Mouse (Mus musculus) midbrain, postnatal 0 days (tissue): ENCODE data around the gene Nudcd3. TPM values are rescaled to one million over a fixed set of nuclear protein-coding genes. Genes with fewer than 3 reads are reported as not detected.
A peak's percentile ranks its signal among the peaks of the same experiment; 100 is the strongest.

Experiments
- ATAC-seq: fragments of 200-750 bp; cut with Nextera tagmentation; 2 replicates; pipeline ENCODE4 v1.8.0; 2017; ENCODE audit warnings: moderate number of reproducible peaks, mild to moderate bottlenecking, moderate TSS enrichment, moderate library complexity; ENCODE audit not compliant: low FRiP score
- DNase-seq: peaks from one replicate; pipeline ENCODE4 v3.0.0-alpha.2; 2015; ENCODE audit warnings: low spot score
- H3K27ac ChIP-seq: fragments of 300-500 bp; sonication (generic); 2 replicates; pipeline ENCODE4 v1.5.1; 2014; ENCODE audit warnings: low read depth, mild to moderate bottlenecking, low read length, mixed read lengths
- H3K27me3 ChIP-seq: fragments of 300-500 bp; sonication (generic); 2 replicates; pipeline ENCODE4 v1.6.1; 2014; ENCODE audit warnings: low read length, control low read depth, mixed read lengths; ENCODE audit not compliant: insufficient read depth
- H3K36me3 ChIP-seq: fragments of 300-500 bp; sonication (generic); 2 replicates; pipeline ENCODE4 v1.6.1; 2014; ENCODE audit warnings: low read length, control low read depth, mixed read lengths; ENCODE audit not compliant: insufficient read depth
- H3K4me1 ChIP-seq: fragments of 300-500 bp; sonication (generic); 2 replicates; pipeline ENCODE4 v1.6.1; 2014; ENCODE audit warnings: mild to moderate bottlenecking, control low read depth, antibody characterized with exemption, low read length, mixed read lengths; ENCODE audit not compliant: insufficient read depth
- H3K4me2 ChIP-seq: fragments of 300-500 bp; sonication (generic); 2 replicates; pipeline ENCODE4 v1.6.1; 2014; ENCODE audit warnings: low read depth, mild to moderate bottlenecking, low read length, mixed read lengths; ENCODE audit not compliant: poor library complexity, severe bottlenecking
- H3K4me3 ChIP-seq: fragments of 300-500 bp; sonication (generic); 2 replicates; pipeline ENCODE4 v1.5.1; 2014; ENCODE audit warnings: low read depth, mild to moderate bottlenecking, low read length, moderate library complexity
- H3K9ac ChIP-seq: fragments of 300-500 bp; sonication (generic); replicated peaks from 2 replicates; pipeline ENCODE4 v1.6.1; 2014; ENCODE audit warnings: mild to moderate bottlenecking, low read length, moderate library complexity, mixed read lengths; ENCODE audit not compliant: poor library complexity, severe bottlenecking
- H3K9me3 ChIP-seq: fragments of 300-500 bp; sonication (generic); 2 replicates; pipeline ENCODE4 v1.6.1; 2016; ENCODE audit warnings: low read length, control low read depth
- CTCF ChIP-seq: IDR thresholded peaks from 2 replicates; pipeline ENCODE4 v1.5.1; 2016; ENCODE audit warnings: antibody characterized with exemption, mild to moderate bottlenecking
- WGBS: fragments of 180-500 bp; shearing (Covaris S2); extraction: QIAGEN DNeasy Blood & Tissue Kit; methylation state at CpG from one replicate; pipeline ENCODE4 v1.1.7; 2014; 5-methylcytosine and 5-hydroxymethylcytosine counted together
- polyA plus RNA-seq: library from polyadenylated mRNA; unstranded; fragments of >200 nt; fragmentation: Nextera tagmentation; extraction: Ambion mirVana; gene quantifications from 2 replicates; pipeline ENCODE4 v1.2.1, GENCODE M21; 2015
- total RNA-seq: library from RNA; depleted of rRNA; stranded (reverse); fragments of >200 nt; gene quantifications from 2 replicates; pipeline ENCODE4 v1.2.3, GENCODE M21; 2014

Gene Nudcd3
- total and polyA plus RNA-seq, 2 experiments from 2014 or later = 68.1 to 70.7 TPM

GRCm38 (mm10) chr11:6183246-6183645 is 17.0 kb downstream of the Nudcd3 start:
- Histone ChIP-seq H3K9me3 (no peaks in the 10 kb centered on the region), H3K27me3 (no peaks in the 10 kb centered on the region), H3K4me3 (no peak overlapping the region), H3K4me2 (no peak overlapping the region; the same call in 1 of the 2 replicates), H3K9ac (no peak overlapping the region), H3K36me3 (no peaks in the 10 kb centered on the region), H3K4me1 (peaks cover 20% of the 10 kb centered on the region), H3K27ac (0 out of 2 replicates have a peak overlapping the region, but pooled peaks have one; percentile 14)
- no peak for TF ChIP-seq CTCF
- DNase-seq = no peak
- 49% methylated on average over 2 of the region's 2 CpGs for WGBS
- no peak for ATAC-seq

GRCm38 (mm10) chr11:6180811-6181399 is 19.3 kb downstream of the Nudcd3 start:
- peaks cover 20% of the 10 kb centered on the region for H3K4me1 ChIP-seq
- H3K27ac ChIP-seq = no peak overlapping the region
- 46% methylated on average over 6 of the region's 6 CpGs for WGBS
- H3K4me3 ChIP-seq = no peak overlapping the region
- ATAC-seq (no peak), DNase-seq (no peak)
- H3K36me3 ChIP-seq = no peaks in the 10 kb centered on the region
- H3K4me2 ChIP-seq = no peak overlapping the region
- no peak for TF ChIP-seq CTCF
- no peaks in the 10 kb centered on the region for H3K27me3 ChIP-seq
- H3K9ac ChIP-seq = no peak overlapping the region
- H3K9me3 ChIP-seq = no peaks in the 10 kb centered on the region

GRCm38 (mm10) chr11:6179194-6179593 is 21.0 kb downstream of the Nudcd3 start:
- ATAC-seq = no peak
- H3K27me3 ChIP-seq = no peaks in the 10 kb centered on the region
- H3K4me2 ChIP-seq = no peak overlapping the region
- H3K4me1 ChIP-seq = peaks cover 17% of the 10 kb centered on the region
- H3K9ac ChIP-seq = no peak overlapping the region
- H3K36me3 ChIP-seq = no peaks in the 10 kb centered on the region
- H3K27ac ChIP-seq = 0 out of 2 replicates have a peak overlapping the region, but pooled peaks have one; percentile 32
- no peak for TF ChIP-seq CTCF
- H3K9me3 ChIP-seq = no peaks in the 10 kb centered on the region
- WGBS = 9% methylated on average over 8 of the region's 8 CpGs
- no peak overlapping the region for H3K4me3 ChIP-seq
- no peak for DNase-seq

- Histone ChIP-seq H3K4me1 (peaks cover 16% of the 10 kb centered on the region), H3K27ac (0 out of 2 replicates have a peak overlapping the region, but pooled peaks have one; percentile 32), H3K9me3 (no peaks in the 10 kb centered on the region), H3K4me2 (no peak overlapping the region), H3K9ac (no peak overlapping the region), H3K4me3 (no peak overlapping the region), H3K27me3 (no peaks in the 10 kb centered on the region), H3K36me3 (no peaks in the 10 kb centered on the region)
- no peak for TF ChIP-seq CTCF
- no peak for DNase-seq
- WGBS = 6% methylated on average over 2 of the region's 2 CpGs
- ATAC-seq = no peak
Measured at GRCm38 (mm10) chr11:6178673-6179166, 21.5 kb downstream of the Nudcd3 start.

- no peak overlapping the region for H3K9ac ChIP-seq
- H3K36me3 ChIP-seq = no peaks in the 10 kb centered on the region
- DNase-seq = no peak
- no peak for TF ChIP-seq CTCF
- no peak overlapping the region for H3K27ac ChIP-seq
- WGBS = 36% methylated on average over 8 of the region's 8 CpGs
- H3K4me3 ChIP-seq = no peak overlapping the region
- ATAC-seq = no peak
- H3K4me2 ChIP-seq = no peak overlapping the region
- no peaks in the 10 kb centered on the region for H3K9me3 ChIP-seq
- no peaks in the 10 kb centered on the region for H3K27me3 ChIP-seq
- peaks cover 11% of the 10 kb centered on the region for H3K4me1 ChIP-seq
Measured at GRCm38 (mm10) chr11:6177781-6178420, 22.3 kb downstream of the Nudcd3 start.

- no peaks in the 10 kb centered on the region for H3K36me3 ChIP-seq
- no peak overlapping the region for H3K4me3 ChIP-seq
- 54% methylated on average over 1 of the region's 1 CpGs for WGBS
- no peak overlapping the region for H3K4me2 ChIP-seq
- ATAC-seq (no peak), DNase-seq (no peak)
- no peak overlapping the region for H3K9ac ChIP-seq
- H3K27me3 ChIP-seq = no peaks in the 10 kb centered on the region
- H3K4me1 ChIP-seq = peaks cover 8% of the 10 kb centered on the region
- no peaks in the 10 kb centered on the region for H3K9me3 ChIP-seq
- no peak for TF ChIP-seq CTCF
- H3K27ac ChIP-seq = no peak overlapping the region
Measured at GRCm38 (mm10) chr11:6175506-6175905, 24.7 kb downstream of the Nudcd3 start.
